Mouse (Mus musculus): ENCODE data around the gene Fmn2.

Gene Fmn2

GRCm38 (mm10) chr1:174659459-174660223, 158.0 kb downstream of the Fmn2 start:
- no peak for DNase-seq (ENCODE audit: low read depth, low spot score)

- no peak for DNase-seq (ENCODE audit: low read depth, low spot score)
Observed at GRCm38 (mm10) chr1:174665116-174665515, 163.5 kb downstream of the Fmn2 start.

GRCm38 (mm10) chr1:174669132-174669531, 167.5 kb downstream of the Fmn2 start:
- DNase-seq (ENCODE audit: low read depth, low spot score): no peak

GRCm38 (mm10) chr1:174670846-174671245, 169.2 kb downstream of the Fmn2 start:
- DNase-seq (ENCODE audit: low read depth, low spot score): no peak

GRCm38 (mm10) chr1:174674586-174674985, 173.0 kb downstream of the Fmn2 start:
- peak; percentile 55 for DNase-seq (ENCODE audit: low read depth, low spot score)

GRCm38 (mm10) chr1:174675316-174675715, 173.7 kb downstream of the Fmn2 start:
- DNase-seq (ENCODE audit: low read depth, low spot score): no peak

GRCm38 (mm10) chr1:174676187-174676586, 174.6 kb downstream of the Fmn2 start:
- no peak for DNase-seq (ENCODE audit: low read depth, low spot score)

GRCm38 (mm10) chr1:174677211-174677610, 175.6 kb downstream of the Fmn2 start:
- DNase-seq (ENCODE audit: low read depth, low spot score): no peak

GRCm38 (mm10) chr1:174689301-174689700, 187.7 kb downstream of the Fmn2 start:
- DNase-seq (ENCODE audit: low read depth, low spot score): no peak

GRCm38 (mm10) chr1:174700871-174701270, 199.2 kb downstream of the Fmn2 start:
- no peak for DNase-seq (ENCODE audit: low read depth, low spot score)

GRCm38 (mm10) chr1:174701835-174702234, 200.2 kb downstream of the Fmn2 start:
- DNase-seq (ENCODE audit: low read depth, low spot score): no peak

- no peak for DNase-seq (ENCODE audit: low read depth, low spot score)
Observed at GRCm38 (mm10) chr1:174703909-174704308, 202.3 kb downstream of the Fmn2 start.

GRCm38 (mm10) chr1:174719729-174720458, 218.3 kb downstream of the Fmn2 start:
- DNase-seq (ENCODE audit: low read depth, low spot score): no peak

GRCm38 (mm10) chr1:174728771-174729170, 227.1 kb downstream of the Fmn2 start:
- peak; percentile 61 for DNase-seq (ENCODE audit: low read depth, low spot score)

- DNase-seq (ENCODE audit: low read depth, low spot score): no peak
Observed at GRCm38 (mm10) chr1:174732715-174733114, 231.1 kb downstream of the Fmn2 start.

- DNase-seq (ENCODE audit: low read depth, low spot score): no peak
Observed at GRCm38 (mm10) chr1:174738958-174739357, 237.3 kb downstream of the Fmn2 start.

- no peak for DNase-seq (ENCODE audit: low read depth, low spot score)
Observed at GRCm38 (mm10) chr1:174742667-174743066, 241.0 kb downstream of the Fmn2 start.

- no peak for DNase-seq (ENCODE audit: low read depth, low spot score)
Observed at GRCm38 (mm10) chr1:174748520-174748919, 246.9 kb downstream of the Fmn2 start.

- DNase-seq (ENCODE audit: low read depth, low spot score): no peak
Observed at GRCm38 (mm10) chr1:174750893-174751461, 249.4 kb downstream of the Fmn2 start.

- no peak for DNase-seq (ENCODE audit: low read depth, low spot score)
Observed at GRCm38 (mm10) chr1:174759354-174759753, 257.7 kb downstream of the Fmn2 start.

- no peak for DNase-seq (ENCODE audit: low read depth, low spot score)
Observed at GRCm38 (mm10) chr1:174765757-174766156, 264.1 kb downstream of the Fmn2 start.

- DNase-seq (ENCODE audit: low read depth, low spot score): no peak
Observed at GRCm38 (mm10) chr1:174766852-174767251, 265.2 kb downstream of the Fmn2 start.

GRCm38 (mm10) chr1:174771871-174772281, 270.3 kb downstream of the Fmn2 start:
- DNase-seq (ENCODE audit: low read depth, low spot score): no peak

Measured in ZHBTc4 (cell line).